Mouse (Mus musculus): ENCODE data around the gene Zfp663.

GRCm38 (mm10) chr2:165304819-165305218 lies 63.7 kb downstream of the Zfp663 start:
- TF ChIP-seq POLR2A (IDR thresholded peaks at IDR 0.05; ENCODE audit: insufficient read length, low read depth) (no peak), REST (IDR thresholded peaks at IDR 0.05; ENCODE audit: insufficient read depth, insufficient read length) (no peak), SRF (IDR thresholded peaks at IDR 0.05; ENCODE audit: control insufficient read depth, insufficient read length, low read depth) (no peak), MYOG (IDR thresholded peaks at IDR 0.05; ENCODE audit: control insufficient read depth in 1 of 3, insufficient read depth in 1 of 3, insufficient read length in 2 of 3, low read depth in 2 of 3) (no peak), USF1 (IDR thresholded peaks at IDR 0.05; ENCODE audit: low read depth) (no peak), POLR2AphosphoS2 (IDR thresholded peaks at IDR 0.05; ENCODE audit: insufficient read length, low read depth) (no peak), TCF12 (IDR thresholded peaks at IDR 0.05; ENCODE audit: insufficient read depth, poor library complexity, severe bottlenecking) (no peak), E2F4 (IDR thresholded peaks at IDR 0.05; ENCODE audit: insufficient read depth) (no peak), MYOD1 (IDR thresholded peaks at IDR 0.05; ENCODE audit: control insufficient read depth in 1 of 3, insufficient read length in 2 of 3, low read depth in 2 of 3) (no peak), MAX (IDR thresholded peaks at IDR 0.05; ENCODE audit: low read depth) (no peak), CEBPB (IDR thresholded peaks at IDR 0.05; ENCODE audit: insufficient read depth, poor library complexity, severe bottlenecking) (no peak)
